Mouse (Mus musculus) adipocyte (in vitro differentiated cells): ENCODE measurements around the gene Parp11.

ENCODE experiments used
- DNase-seq: peaks from one replicate; pipeline ENCODE4 v3.0.0-alpha.2; 2016; ENCODE audit warnings: low spot score

Gene Parp11

DNA sequence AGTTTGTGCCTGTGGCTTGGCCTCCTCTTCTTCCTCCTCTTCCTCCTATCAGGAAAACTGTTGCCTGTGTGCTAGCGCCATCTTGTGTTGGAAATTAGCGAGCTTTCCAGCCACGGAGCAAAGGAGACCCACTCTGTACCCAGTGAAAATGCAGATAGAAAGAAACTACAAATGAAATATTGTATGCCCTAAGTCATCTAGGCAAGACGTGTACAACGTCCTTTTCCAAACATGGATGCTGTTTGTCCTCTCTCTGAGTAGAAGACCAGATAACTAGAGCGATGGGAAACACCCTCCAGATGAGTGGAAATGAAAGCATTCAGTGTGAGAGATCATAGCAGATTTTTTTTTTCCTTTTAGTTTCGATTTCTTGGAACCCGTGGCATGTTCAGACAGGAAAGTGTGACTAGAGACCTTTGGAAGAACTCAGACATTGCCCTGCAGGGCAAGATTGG is at the start of gene Parp11:
Gene Parp11 (plus strand): TSS at position 405 of the 455 bp plus-strand sequence.
- peak; percentile 90 for DNase-seq

DNA sequence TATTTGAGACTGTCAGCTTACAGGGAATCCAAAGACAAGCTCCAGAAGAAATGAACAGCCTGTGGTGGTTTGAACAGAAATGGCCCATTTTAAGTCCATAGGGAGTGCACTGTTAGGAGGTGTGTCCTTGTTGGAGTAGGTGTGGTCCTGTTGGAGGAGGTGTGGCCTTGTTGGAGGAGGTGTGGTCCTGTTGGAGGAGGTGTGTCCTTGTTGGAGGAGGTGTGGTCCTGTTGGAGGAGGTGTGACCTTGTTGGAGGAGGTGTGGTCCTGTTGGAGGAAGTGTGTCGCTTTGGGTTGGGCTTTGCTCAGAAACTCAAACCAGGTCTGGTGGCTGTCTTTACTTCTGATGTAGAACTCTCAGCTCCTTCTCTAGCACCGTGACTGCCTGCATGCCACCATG is 48.6 kb upstream of the Parp11 start:
- no peak for DNase-seq

DNA sequence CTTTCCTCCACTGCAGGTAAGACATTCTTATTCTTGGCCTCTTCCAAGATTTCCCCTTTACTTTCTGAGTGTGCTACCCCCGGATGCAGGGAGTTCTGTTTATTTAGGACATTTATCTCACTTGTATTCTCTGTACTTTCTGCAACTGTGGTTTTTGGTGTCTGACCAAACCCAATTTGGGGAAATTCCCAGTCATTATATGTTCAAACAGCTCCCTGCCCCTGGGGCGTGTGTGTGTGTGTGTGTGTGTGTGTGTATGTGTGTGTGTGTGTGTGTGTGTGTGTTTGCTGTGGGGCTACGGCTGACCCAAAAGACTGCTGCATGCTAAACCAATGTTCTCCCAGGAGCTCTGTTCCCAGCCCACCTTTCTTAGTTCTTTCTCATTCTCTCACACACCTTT is 45.2 kb upstream of the Parp11 start:
- no peak for DNase-seq

DNA sequence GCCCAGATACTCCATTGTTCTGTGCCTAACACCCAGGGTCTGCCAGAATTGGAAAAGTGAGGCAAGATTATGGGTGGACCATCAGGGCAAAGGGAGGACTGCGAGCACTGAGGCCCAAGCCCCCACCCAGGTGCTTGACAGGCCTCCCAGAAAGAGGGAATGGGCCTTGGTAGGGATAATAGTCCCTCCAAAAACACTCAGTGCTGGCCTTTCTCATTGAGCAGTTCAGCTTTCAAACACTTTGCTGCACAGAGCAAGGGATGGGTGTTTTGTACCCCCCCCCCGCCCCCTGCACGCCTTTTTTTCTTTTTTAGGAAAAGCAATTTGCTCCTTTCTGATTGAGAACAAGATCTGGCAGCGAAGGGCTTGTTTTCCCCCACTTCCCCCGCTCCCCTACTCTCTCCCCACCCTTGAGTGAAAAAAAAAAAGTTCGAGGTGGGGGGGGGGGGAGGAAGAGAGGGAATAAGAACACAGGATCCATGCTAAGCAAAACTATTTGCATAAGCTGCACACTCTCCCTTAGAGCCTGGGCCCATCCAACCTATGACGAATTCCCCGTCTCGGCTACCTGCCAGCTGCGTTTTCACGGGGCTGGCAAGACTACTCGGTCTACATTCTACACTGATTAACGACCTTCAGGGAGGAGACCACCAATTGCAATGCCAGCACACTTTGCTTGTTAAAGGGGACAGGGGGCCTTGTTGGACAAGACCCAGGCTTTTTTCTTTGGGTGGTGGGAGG is 42.4 kb upstream of the Parp11 start:
- DNase-seq = no peak

DNA sequence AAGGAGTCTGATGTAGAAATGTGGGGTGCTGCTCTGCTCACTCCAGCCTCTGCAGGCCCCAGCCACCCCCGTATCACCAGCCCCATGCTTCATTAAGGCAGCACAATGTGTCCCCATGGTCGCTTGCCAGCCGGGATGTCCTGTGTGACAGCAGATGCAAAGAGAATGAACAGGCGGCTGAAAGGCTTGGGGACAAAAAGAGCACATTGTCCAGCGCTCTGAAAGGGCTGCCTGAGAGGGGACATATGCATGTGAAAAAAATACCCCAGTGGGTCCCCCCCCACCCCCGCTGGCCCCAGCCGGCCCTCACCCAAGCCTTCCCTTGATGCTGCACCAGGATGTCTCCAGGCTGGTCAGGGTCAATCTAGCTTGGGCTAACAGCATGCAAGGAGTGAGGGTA is 41.0 kb upstream of the Parp11 start:
- no peak for DNase-seq

DNA sequence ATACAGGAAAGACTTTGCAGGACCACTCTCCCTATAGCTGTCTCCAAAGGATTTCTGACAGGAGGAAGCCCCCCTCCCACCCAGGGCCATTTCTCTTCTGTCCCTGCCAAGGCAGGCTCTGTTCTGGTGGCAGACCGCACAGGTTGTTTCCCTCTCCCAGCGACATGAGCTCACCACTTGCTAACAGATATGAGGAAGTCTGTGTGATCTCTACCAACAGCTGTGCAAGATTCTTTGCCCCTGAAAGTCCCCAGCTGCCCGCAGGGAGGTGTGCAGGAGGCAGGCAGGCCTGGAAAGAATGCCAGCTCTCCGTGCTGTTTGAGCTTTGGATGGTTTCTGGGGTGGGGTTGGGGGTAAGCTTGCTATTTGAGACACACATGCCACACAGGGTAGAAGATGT is 38.9 kb upstream of the Parp11 start:
- DNase-seq = no peak

DNA sequence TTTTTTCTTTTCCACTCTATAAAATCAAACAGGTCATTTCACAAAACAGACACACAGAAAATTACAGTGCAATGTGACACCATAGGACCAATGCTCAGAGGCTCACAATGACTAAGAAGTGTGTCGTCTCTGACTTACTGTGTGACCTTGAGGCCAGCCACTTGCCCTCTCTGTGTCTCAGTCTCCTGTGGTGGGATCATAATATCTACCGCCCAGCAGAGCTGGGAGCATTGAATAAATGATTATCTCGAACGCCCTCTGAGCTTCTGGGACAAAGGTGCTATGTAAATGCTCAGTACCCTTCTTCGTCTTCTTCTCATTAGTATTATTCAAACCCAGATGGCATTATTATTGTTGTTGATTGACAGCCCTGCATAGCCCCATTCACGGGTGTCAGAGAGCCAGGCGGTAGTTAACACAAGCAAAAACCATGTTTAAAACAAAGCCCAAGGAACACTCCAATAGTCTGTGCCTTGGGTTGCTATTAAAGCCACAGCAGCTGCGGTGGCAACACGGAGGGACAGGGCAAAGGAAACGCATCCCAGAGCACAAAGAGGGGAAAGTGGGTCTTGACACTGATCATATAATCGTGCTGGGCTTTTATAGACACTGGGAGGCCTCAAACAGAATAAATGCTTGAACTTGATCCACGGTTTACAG is 29.0 kb upstream of the Parp11 start:
- DNase-seq = no peak

DNA sequence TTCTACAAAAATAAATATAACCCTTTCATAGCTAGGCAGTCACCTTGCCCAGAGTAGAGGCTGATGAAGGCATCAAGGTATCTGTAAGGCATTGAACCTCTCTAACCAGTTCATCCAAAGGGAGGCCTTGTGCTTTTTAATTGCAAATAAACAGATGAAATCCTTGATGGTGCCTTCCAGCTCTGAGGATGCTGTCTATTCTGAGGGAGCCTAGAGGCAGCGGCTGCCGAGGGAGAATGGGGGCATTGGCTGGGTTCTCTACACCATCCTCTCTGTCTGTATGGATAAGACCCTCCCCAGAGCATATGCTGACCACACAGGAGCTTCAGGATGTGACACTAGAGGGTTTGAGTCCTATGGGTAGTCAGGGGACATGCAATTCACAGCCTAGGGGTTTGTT is 28.3 kb upstream of the Parp11 start:
- DNase-seq = no peak

DNA sequence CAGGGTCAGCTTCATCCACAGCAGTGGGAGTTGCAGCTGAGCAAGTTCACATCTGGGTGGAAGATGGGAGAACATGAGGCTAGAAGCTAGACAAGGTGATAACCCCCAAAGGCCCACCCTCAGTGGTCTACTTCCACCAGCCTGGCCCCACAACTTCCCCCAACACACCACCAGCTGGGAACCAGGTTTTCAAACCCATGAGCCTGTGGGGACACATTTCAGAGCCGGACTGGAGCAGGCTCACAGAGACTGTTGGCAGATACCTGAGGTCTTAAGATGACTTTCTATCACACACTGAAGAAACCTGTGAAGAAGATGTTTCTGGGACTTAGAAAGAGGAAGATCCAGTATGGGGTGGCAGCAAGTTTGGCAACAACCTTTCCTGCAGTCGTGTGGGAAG is 26.5 kb upstream of the Parp11 start:
- no peak for DNase-seq

DNA sequence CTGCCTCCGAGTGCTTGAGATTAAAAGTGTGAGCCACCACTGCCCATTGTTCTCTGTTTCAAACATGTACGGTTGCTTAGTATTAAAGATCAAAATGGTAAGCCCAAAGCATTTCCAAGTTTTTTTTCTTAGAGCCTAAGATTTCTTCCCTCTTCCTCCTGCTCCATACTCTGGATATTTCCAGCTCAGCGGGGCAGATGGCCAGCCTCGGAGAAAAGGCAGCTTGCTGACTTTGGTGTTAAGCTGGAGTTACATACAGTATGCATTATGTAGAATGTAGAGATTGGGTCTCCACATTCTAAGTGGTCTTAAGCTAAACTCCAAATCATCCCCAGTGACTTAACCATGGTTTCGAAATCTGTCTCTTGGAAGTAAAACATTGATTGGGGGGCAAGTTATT is 21.5 kb upstream of the Parp11 start:
- DNase-seq = no peak

DNA sequence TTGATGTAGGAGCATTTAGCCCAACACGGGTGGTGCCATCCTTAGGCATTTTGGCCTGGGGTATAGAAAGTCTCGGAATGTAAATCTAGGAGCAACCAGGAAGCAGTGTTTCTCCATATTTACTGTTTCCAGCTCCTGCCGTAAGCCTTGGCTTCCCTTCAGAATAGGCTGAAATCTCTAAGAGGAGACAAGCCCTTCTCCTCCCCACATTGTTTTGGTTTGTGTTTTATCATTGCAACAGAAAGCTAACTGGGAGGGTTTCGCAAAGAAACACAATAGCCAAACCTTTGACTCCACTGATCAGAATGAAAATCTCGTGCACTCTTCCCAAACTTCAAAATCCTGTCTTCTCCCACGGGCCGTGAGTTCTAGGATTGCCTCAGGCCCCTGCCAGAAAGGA is 15.9 kb upstream of the Parp11 start:
- peak; percentile 84 for DNase-seq

DNA sequence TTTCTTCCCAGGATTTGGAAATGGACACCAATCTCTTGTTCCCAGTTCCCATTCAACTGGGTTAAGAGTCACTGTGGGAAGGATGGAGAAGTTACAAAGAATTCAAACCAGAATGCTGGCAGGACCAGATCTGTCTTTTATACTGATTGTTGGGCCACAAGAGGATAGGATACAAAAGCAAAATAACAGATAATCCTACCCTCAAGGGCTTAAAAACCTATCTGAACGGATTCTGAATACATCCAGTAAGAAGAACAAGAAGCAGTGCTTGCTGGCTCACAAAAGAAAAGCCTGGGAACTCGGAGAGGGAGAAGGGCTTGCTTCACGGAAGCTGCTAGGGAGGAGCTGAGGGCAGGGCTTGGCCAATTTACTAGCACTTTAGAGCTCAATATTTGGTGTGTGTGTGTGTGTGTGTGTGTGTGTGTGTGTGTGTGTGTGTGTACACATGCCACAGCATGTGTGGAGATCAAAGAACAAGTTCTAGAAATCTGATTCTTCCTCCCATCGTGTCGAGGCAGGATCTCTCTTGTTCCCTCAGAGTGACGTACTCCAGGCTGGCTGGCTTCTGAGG is 15.4 kb upstream of the Parp11 start:
- DNase-seq = peak; percentile 87

DNA sequence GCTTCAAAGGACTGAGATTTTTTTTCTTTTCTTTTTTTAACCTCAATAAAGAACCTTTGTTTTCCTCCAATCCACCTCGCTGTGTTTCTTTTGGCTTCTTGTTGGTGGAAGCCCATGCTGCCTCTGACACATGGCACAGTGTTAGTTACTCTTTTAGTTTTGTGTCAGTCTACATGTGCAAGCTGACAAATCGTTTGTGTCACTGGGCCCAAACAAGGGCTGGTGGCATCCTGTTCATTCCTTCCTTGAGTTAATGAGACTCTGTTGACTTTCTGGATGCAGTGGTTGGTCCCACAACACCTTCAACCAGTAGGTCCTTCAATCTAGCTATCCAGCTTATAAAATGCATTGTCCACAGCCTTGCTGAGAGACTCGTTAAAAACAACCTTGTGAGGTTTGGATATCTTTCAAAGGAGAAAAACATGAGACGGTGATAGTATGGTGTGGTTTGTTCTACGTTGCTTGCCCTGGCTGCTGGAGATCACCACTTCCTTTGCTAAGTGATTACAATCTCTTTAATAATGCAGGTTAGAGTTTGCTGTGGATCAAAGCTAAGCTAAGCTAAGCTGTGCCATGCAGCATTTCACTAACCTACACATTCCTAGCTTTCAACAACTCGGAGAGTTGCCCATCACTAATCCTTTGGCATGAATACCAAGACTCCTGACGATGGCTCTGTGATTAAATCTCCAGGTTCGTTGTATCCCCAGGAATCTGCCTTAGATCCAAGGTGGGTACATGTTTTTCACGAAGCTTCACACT is 12.6 kb upstream of the Parp11 start:
- DNase-seq = no peak

DNA sequence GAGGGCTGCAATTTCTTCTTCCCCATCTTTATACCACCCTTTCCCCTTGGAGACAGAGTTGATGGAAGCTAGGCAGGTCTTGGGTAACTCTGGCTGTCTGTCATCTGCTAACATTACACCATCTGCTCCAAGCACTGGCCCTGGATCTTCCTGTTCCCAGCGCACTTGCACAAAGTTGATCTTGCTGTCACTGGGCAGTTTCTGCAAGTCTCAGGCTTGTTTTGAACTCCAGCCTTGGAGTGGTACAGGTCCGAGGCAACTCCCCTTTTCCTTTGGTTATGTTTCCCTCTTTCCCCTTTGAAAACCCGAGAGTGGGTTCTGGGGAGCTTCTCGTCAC is 12.0 kb upstream of the Parp11 start:
- peak; percentile 80 for DNase-seq

DNA sequence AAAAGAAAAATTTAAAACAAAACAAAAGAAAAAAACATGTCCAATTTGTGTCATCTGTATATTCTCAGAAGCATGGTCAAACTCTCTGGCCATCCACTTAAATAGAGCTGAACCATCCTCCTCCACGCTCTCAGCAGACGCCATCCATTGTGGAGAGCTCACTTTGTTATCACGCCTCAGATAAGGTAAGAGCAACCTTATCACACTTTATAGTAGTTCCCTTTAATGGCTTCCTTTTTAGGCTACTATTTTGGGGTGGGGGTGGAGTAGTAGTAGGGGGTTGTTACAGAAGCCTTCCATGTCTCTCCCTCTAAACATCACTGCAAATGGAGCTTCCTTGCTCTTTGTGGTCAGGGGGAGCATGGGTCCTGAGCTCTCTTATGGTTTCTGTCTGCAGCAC is 7.6 kb upstream of the Parp11 start:
- no peak for DNase-seq

DNA sequence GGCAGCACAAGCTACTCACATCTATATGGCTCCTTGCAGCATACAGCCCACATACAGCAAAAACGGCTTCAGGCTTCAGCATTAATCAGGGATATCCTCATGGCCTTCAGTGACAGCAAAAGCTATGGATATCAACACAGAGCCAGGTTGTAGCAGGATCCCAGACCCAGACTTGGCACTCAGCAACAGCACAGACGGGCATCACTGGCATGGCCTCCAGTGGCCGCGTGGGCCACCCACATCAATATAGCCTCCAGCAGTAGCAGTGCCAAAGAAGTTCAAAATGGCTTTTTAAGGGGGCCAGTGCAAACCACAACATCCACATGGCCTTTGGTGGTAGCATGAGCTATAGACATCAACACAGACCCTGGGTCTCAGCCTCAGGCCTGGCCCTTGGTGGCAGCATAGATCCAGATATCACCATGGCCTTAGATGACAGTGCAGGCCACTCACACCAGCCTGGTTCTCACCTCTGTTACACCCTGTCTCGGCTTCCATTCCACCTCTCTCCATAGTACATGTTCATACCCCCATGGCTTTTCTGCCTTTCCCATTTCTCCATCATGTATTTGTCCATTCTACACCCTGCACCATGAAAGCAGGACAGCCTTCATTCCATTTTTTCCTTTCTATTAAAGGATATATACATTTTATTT is 7.0 kb upstream of the Parp11 start:
- no peak for DNase-seq

DNA sequence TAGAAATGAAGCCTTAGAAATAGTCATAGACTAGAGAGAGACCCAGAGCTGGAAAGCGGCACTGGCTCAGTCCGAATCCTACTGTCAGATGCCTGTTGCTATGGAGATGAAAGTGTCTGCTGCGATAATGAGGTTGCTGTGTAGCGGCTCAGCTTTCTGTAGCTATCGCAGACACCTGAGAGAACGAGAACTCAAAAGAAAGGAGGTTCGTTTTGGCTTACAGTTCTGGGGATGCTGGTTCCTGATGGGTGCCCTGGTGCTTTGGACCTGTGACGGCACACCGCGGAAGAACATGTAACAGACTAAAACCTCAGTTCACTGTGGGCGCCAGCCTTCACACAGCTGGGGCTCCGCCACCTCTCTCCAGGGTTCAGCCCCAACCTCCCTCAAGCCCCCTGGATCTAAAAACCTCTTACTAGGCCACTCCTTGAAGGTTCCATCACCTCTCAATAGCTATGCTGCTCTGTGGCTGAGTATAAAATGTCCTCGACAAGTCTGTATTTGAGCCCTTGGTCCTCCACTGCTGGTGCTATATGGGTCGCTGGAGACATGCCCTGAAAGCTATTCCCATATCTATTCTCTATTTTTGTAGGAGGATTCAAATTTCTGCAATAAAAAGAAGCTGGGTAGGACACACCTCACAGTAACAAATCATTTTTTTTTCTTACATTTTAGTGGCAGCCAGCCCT is 6.1 kb upstream of the Parp11 start:
- DNase-seq = no peak

DNA sequence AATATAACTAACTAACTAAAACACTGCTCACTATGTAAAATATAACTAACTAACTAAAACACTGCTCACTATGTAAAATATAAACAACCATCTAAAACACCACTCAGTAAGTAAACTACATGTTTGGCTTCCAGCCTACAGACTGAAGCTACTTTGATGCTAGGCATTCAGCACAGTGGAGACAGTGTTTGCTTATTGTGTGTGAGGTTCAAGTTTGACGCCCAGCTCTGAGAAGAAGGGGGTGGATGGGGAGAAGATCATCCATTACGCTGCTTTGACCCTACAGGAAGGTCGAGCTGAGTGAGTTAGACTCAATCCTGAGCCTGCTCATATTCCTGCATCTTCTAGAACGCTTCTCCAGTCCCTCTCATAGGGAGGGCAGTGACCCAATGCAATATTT is 4.1 kb upstream of the Parp11 start:
- DNase-seq = no peak

DNA sequence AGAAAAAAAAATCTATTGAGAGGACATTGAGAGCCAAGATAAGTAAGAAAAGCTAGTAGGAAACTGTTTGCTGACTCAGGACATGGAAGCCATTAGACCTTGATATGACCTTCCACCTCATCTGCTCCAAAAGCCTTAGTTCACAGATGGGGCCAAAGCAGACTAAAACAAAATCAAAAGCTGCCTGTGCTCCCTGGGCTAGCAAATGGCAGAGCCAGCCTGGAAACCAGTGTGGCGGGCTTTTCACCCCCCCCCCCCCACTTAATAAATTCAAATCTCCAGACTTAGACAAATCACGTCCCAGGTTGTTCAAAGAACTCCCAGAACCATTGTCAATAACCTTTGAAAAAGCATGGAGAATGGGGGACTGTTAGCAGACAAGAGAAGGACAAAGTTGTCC is 2.7 kb upstream of the Parp11 start:
- DNase-seq = no peak

DNA sequence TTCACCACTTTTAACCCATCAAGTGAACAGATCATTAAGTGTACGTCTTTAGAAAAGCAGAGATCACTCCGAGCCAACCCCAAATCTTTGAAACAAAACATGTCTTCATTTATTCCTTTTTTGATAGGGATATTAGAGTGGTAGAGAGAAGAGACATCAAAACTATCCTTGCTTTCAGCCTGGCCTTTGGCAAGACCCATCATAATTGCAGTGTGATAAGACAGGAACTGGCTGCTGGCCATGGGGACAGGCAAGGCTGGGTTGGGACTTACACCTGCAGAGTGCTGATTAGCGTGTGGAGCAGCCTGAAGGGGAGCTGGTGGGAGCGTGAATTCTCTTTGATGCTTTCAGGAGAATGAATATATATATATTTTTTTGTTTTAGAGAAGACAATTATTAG is 2.2 kb upstream of the Parp11 start:
- no peak for DNase-seq

DNA sequence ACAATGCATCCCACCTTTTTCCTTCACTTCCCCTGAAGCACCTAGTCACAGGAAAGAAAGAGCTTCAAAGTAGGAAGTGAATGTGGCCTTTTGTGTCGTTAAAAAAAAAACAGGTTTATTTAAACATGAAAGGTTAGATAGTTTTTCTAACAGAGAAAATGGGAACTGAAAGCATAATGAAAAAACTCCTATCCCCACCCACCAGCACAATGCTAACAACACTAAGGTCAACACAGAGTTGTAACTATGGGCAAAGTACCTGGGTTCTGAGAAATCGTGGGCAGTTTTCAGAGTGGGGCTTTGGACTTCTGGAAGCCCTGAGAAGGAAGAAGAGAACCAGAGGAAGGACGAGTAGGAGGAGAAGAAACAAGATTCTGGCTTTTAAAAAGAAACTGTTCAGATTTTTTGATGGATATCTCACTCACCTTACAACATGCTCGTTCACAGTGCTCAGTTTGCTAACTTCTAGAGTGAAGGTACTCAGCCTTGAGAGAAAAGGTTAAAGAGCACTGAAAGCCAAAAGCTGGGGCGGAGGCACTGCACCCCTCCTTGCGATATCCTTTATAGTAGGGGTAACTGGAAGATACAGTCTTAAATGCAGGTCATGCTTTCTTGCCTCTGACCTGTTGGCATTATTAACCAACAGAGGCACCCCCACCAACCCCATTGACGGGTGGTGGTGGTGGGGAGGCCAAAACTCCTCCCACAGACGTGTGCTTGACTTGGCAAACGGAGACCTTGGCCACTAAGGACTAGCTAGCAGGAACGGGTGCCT is 1.2 kb downstream of the Parp11 start:
- peak; percentile 87 for DNase-seq
